Mouse (Mus musculus) ES-E14 (cell line): Measurements from ENCODE around the gene Rasgef1b. TPM values are rescaled to one million over a fixed set of nuclear protein-coding genes. Genes with fewer than 3 reads are reported as not detected.

Experiments
- DNase-seq: peaks from one replicate; pipeline ENCODE4 v3.0.0-alpha.2; 2013; ENCODE audit warnings: low read depth, low spot score
- H3K27ac ChIP-seq: 2 replicates; pipeline ENCODE4 v1.5.1; 2012; ENCODE audit warnings: low read depth, mild to moderate bottlenecking, low read length, moderate library complexity, mixed read lengths; ENCODE audit not compliant: poor library complexity, insufficient read depth, severe bottlenecking
- H3K36me3 ChIP-seq: 2 replicates; pipeline ENCODE4 v1.6.1; 2012; ENCODE audit warnings: mild to moderate bottlenecking, low read length, moderate library complexity, mixed read lengths; ENCODE audit not compliant: control insufficient read depth, poor library complexity, insufficient read depth, severe bottlenecking
- H3K4me1 ChIP-seq, 2 experiments: fragments of 150-350 bp in 1 of 2; sonication (generic) in 1 of 2; 2 replicates each; pipeline ENCODE4 v1.6.1; 2012; ENCODE audit warnings: low read length in 2 of 2, mild to moderate bottlenecking in 1 of 2, mixed read lengths in 1 of 2; ENCODE audit not compliant: control insufficient read depth in 2 of 2, insufficient read depth in 2 of 2, poor library complexity in 1 of 2
- H3K4me3 ChIP-seq, 2 experiments: fragments of 150-350 bp in 1 of 2; sonication (generic) in 1 of 2; 2 replicates each; pipeline ENCODE4 v1.5.1; 2012; ENCODE audit warnings: low read length in 2 of 2, low read depth in 1 of 2, mild to moderate bottlenecking in 1 of 2, mixed read lengths in 1 of 2; ENCODE audit not compliant: insufficient read depth in 1 of 2, poor library complexity in 1 of 2, severe bottlenecking in 1 of 2
- H3K9ac ChIP-seq: 2 replicates; pipeline ENCODE4 v1.6.1; 2012; ENCODE audit warnings: low read depth, mild to moderate bottlenecking, low read length, mixed read lengths; ENCODE audit not compliant: poor library complexity, insufficient read depth, severe bottlenecking
- H3K9me3 ChIP-seq: fragments of 150-350 bp; sonication (generic); 2 replicates; pipeline ENCODE4 v1.6.1; 2012; ENCODE audit warnings: low read depth, mild to moderate bottlenecking, low read length; ENCODE audit not compliant: control insufficient read depth, insufficient read depth
- CHD2 ChIP-seq: IDR thresholded peaks from 2 replicates; pipeline ENCODE4 v1.6.1; 2014; ENCODE audit warnings: mild to moderate bottlenecking, low read depth, low read length, inconsistent platforms
- HCFC1 ChIP-seq: IDR thresholded peaks from 2 replicates; pipeline ENCODE4 v1.6.1; 2012; ENCODE audit warnings: low read length, inconsistent platforms, borderline replicate concordance; ENCODE audit not compliant: insufficient read depth
- MAFK ChIP-seq: IDR thresholded peaks from 2 replicates; pipeline ENCODE4 v1.6.1; 2014; ENCODE audit warnings: mild to moderate bottlenecking, low read depth, low read length, inconsistent platforms; ENCODE audit not compliant: insufficient read depth
- ZC3H11A ChIP-seq: IDR thresholded peaks from 2 replicates; pipeline ENCODE4 v1.6.1; 2012; ENCODE audit warnings: low read depth, mild to moderate bottlenecking, inconsistent platforms, low read length, borderline replicate concordance
- ZNF384 ChIP-seq: IDR thresholded peaks from 2 replicates; pipeline ENCODE4 v1.6.1; 2012; ENCODE audit warnings: low read depth, low read length, inconsistent platforms
- in situ Hi-C, 2 experiments: fragments of 600-800 bp; cut with MboI; formaldehyde crosslinking; loops; one replicate each; pipeline ENCODE4 v1.15.1; 2025; ENCODE audit warnings: low sequenced_read_pairs in 2 of 2, inconsistent platforms in 1 of 2; ENCODE audit not compliant: unreplicated experiment in 2 of 2
- total RNA-seq: library from RNA; depleted of rRNA; stranded (reverse); fragments of 300-350 nt; gene quantifications from 2 replicates; pipeline ENCODE4 v1.2.3, GENCODE M21; 2012

Rasgef1b gene
- total RNA-seq, 1 experiment = 2.8 TPM

- Histone ChIP-seq H3K27ac (no peak overlapping the region), H3K9ac (no peak overlapping the region), H3K4me1 (no peaks in the 10 kb centered on the region), H3K4me3 (no peak overlapping the region), H3K9me3 (no peaks in the 10 kb centered on the region), H3K36me3 (no peaks in the 10 kb centered on the region; the same call in 1 of the 2 replicates)
- DNase-seq = no peak
- in situ Hi-C loops = no loop called here
- TF ChIP-seq MAFK (no peak), ZNF384 (no peak), ZC3H11A (no peak), HCFC1 (no peak), CHD2 (no peak)
Observed at GRCm38 (mm10) chr5:99236431-99236830, 492.4 kb downstream of the Rasgef1b start.

- Histone ChIP-seq H3K9ac (no peak overlapping the region), H3K27ac (no peak overlapping the region), H3K36me3 (no peaks in the 10 kb centered on the region), H3K9me3 (no peaks in the 10 kb centered on the region), H3K4me1 (no peaks in the 10 kb centered on the region), H3K4me3 (no peak overlapping the region)
- TF ChIP-seq MAFK = no peak
- no peak for TF ChIP-seq ZNF384
- no peak for TF ChIP-seq ZC3H11A
- no peak for TF ChIP-seq HCFC1
- TF ChIP-seq CHD2 = no peak
- no peak for DNase-seq
- in situ Hi-C loops = no loop called here
Observed at GRCm38 (mm10) chr5:99234275-99234674, 494.6 kb downstream of the Rasgef1b start.

GRCm38 (mm10) chr5:99233176-99233575 is 495.7 kb downstream of the Rasgef1b start:
- no peak for DNase-seq
- H3K36me3 ChIP-seq = no peaks in the 10 kb centered on the region
- no peak overlapping the region for H3K27ac ChIP-seq

GRCm38 (mm10) chr5:99232410-99232809 is 496.5 kb downstream of the Rasgef1b start:
- TF ChIP-seq HCFC1 (no peak), MAFK (no peak), CHD2 (no peak), ZNF384 (no peak), ZC3H11A (no peak)
- Histone ChIP-seq H3K9me3 (no peaks in the 10 kb centered on the region), H3K36me3 (no peaks in the 10 kb centered on the region), H3K4me3 (no peak overlapping the region), H3K9ac (no peak overlapping the region), H3K27ac (no peak overlapping the region), H3K4me1 (no peaks in the 10 kb centered on the region)
- DNase-seq = no peak
- in situ Hi-C loops = no loop called here

More at GRCm38 (mm10) chr5:99233176-99233575, 495.7 kb downstream of the Rasgef1b start:
- H3K4me3 ChIP-seq = no peak overlapping the region
- in situ Hi-C loops = no loop called here
- no peaks in the 10 kb centered on the region for H3K4me1 ChIP-seq
- no peaks in the 10 kb centered on the region for H3K9me3 ChIP-seq
- H3K9ac ChIP-seq = no peak overlapping the region
- TF ChIP-seq ZNF384 (no peak), ZC3H11A (no peak), MAFK (no peak), CHD2 (no peak), HCFC1 (no peak)

- in situ Hi-C loops = no loop called here
Observed at GRCm38 (mm10) chr5:99230476-99230875, 498.4 kb downstream of the Rasgef1b start.

More at GRCm38 (mm10) chr5:99230476-99230875, 498.4 kb downstream of the Rasgef1b start:
- H3K9ac ChIP-seq = no peak overlapping the region
- H3K9me3 ChIP-seq = no peaks in the 10 kb centered on the region
- H3K27ac ChIP-seq = no peak overlapping the region
- H3K36me3 ChIP-seq = no peaks in the 10 kb centered on the region
- no peaks in the 10 kb centered on the region for H3K4me1 ChIP-seq
- no peak for TF ChIP-seq MAFK
- TF ChIP-seq ZNF384 = no peak
- no peak for TF ChIP-seq ZC3H11A
- TF ChIP-seq HCFC1 = no peak
- TF ChIP-seq CHD2 = no peak
- H3K4me3 ChIP-seq = no peak overlapping the region
- DNase-seq = no peak
